Mouse (Mus musculus): ENCODE measurements around the gene Cby3.

DNA sequence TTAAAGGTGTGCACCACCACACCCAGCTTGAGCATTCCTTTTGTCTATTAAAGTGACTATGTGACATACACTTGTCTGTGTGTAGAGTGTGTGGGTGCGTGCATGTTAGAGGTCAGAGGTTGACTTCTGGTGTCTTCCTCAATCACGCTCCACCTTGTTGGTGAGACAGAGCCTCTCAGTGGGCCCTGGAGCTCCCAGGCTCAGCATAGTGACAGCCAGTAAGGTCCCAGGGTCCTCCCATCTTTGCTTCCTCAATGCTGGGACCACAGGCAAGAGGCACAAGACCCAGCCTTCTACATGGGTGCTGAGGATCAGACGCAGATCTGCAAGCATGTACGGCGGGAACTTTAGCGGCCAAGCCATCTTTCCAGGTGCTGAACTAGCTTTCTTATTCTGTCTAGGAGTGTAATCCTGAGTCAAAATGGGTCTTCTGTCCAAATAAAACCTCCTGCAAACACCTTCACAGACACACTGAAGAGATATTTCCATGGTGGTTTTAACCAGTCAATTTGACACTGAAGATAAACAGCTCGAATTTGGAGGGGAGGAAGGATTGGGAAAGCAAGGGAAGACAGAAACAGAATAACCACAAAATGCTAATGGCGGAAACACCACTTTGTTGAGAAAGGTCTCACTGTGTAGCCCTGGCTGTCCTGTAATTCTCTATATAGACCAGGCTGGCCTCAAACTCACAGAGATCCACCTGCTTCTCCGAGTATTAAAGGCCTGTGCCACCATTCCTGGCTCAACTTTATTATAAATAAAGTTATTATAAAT lies 7.8 kb upstream of the Cby3 start:
- TF ChIP-seq CTCF (conservative IDR thresholded peaks at IDR 0.05 in 1 of 2, IDR thresholded peaks at IDR 0.05 in 1 of 2; ENCODE audit: low read depth in 2 of 2, low read length in 2 of 2) (no peak), HCFC1 (IDR thresholded peaks at IDR 0.05; ENCODE audit: low read depth, low read length) (no peak)

Measured in CH12.LX (cell line).